Mouse (Mus musculus): ENCODE measurements around the gene Lin37. TPM values are rescaled to one million over a fixed set of nuclear protein-coding genes. Genes with fewer than 3 reads are reported as not detected.

Gene Lin37
- polyA plus RNA-seq, 1 experiment, result 14.5 TPM

- no peaks in the 10 kb centered on the region for H3K9me3 ChIP-seq (ENCODE audit: control insufficient read depth, low read length)
- peaks cover 11% of the 10 kb centered on the region for H3K27me3 ChIP-seq (ENCODE audit: control insufficient read depth)
- H3K4me3 ChIP-seq (replicated peaks), result no peak overlapping the region
- H3K36me3 ChIP-seq (ENCODE audit: control insufficient read depth), result no peaks in the 10 kb centered on the region
- peaks cover 42% of the 10 kb centered on the region for H3K4me1 ChIP-seq (ENCODE audit: control insufficient read depth)
- TF ChIP-seq GATA1 (IDR thresholded peaks at IDR 0.05; ENCODE audit: low read length) (no peak), TAL1 (IDR thresholded peaks at IDR 0.05; ENCODE audit: low read length) (no peak)
Observed at GRCm38 (mm10) chr7:30596811-30597210, 37.2 kb upstream of the Lin37 start.

- no peaks in the 10 kb centered on the region for H3K36me3 ChIP-seq (ENCODE audit: control insufficient read depth)
- TF ChIP-seq TAL1 (IDR thresholded peaks at IDR 0.05; ENCODE audit: low read length) (no peak), GATA1 (IDR thresholded peaks at IDR 0.05; ENCODE audit: low read length) (no peak)
- no peaks in the 10 kb centered on the region for H3K9me3 ChIP-seq (ENCODE audit: control insufficient read depth, low read length)
Observed at GRCm38 (mm10) chr7:30596093-30596492, 36.5 kb upstream of the Lin37 start.

GRCm38 (mm10) chr7:30594510-30595024 lies 34.9 kb upstream of the Lin37 start:
- Histone ChIP-seq H3K4me1 (ENCODE audit: control insufficient read depth) (peaks cover 41% of the 10 kb centered on the region), H3K36me3 (ENCODE audit: control insufficient read depth) (no peaks in the 10 kb centered on the region), H3K27me3 (ENCODE audit: control insufficient read depth) (peaks cover 11% of the 10 kb centered on the region), H3K4me3 (replicated peaks) (no peak overlapping the region), H3K9me3 (ENCODE audit: control insufficient read depth, low read length) (no peaks in the 10 kb centered on the region)
- TF ChIP-seq TAL1 (IDR thresholded peaks at IDR 0.05; ENCODE audit: low read length) (no peak), GATA1 (IDR thresholded peaks at IDR 0.05; ENCODE audit: low read length) (no peak)

More at GRCm38 (mm10) chr7:30596093-30596492, 36.5 kb upstream of the Lin37 start:
- H3K4me1 ChIP-seq (ENCODE audit: control insufficient read depth), result peaks cover 45% of the 10 kb centered on the region
- H3K27me3 ChIP-seq (ENCODE audit: control insufficient read depth), result peaks cover 11% of the 10 kb centered on the region
- no peak overlapping the region for H3K4me3 ChIP-seq (replicated peaks)

- Histone ChIP-seq H3K27me3 (ENCODE audit: control insufficient read depth) (peaks cover 11% of the 10 kb centered on the region), H3K4me1 (ENCODE audit: control insufficient read depth) (peaks cover 47% of the 10 kb centered on the region), H3K9me3 (ENCODE audit: control insufficient read depth, low read length) (no peaks in the 10 kb centered on the region), H3K36me3 (ENCODE audit: control insufficient read depth) (no peaks in the 10 kb centered on the region), H3K4me3 (replicated peaks) (no peak overlapping the region)
- TF ChIP-seq GATA1 (IDR thresholded peaks at IDR 0.05; ENCODE audit: low read length), result no peak
- no peak for TF ChIP-seq TAL1 (IDR thresholded peaks at IDR 0.05; ENCODE audit: low read length)
Observed at GRCm38 (mm10) chr7:30593579-30594509, 34.2 kb upstream of the Lin37 start.

GRCm38 (mm10) chr7:30592772-30593423 lies 33.3 kb upstream of the Lin37 start:
- Histone ChIP-seq H3K4me3 (replicated peaks) (no peak overlapping the region), H3K4me1 (ENCODE audit: control insufficient read depth) (peaks cover 48% of the 10 kb centered on the region), H3K27me3 (ENCODE audit: control insufficient read depth) (peaks cover 11% of the 10 kb centered on the region), H3K36me3 (ENCODE audit: control insufficient read depth) (no peaks in the 10 kb centered on the region), H3K9me3 (ENCODE audit: control insufficient read depth, low read length) (no peaks in the 10 kb centered on the region)
- TF ChIP-seq GATA1 (IDR thresholded peaks at IDR 0.05; ENCODE audit: low read length) (no peak), TAL1 (IDR thresholded peaks at IDR 0.05; ENCODE audit: low read length) (no peak)

GRCm38 (mm10) chr7:30591605-30591951 lies 31.9 kb upstream of the Lin37 start:
- TF ChIP-seq GATA1 (IDR thresholded peaks at IDR 0.05; ENCODE audit: low read length), result no peak
- no peak for TF ChIP-seq TAL1 (IDR thresholded peaks at IDR 0.05; ENCODE audit: low read length)
- Histone ChIP-seq H3K9me3 (ENCODE audit: control insufficient read depth, low read length) (no peaks in the 10 kb centered on the region), H3K4me3 (replicated peaks) (no peak overlapping the region), H3K27me3 (ENCODE audit: control insufficient read depth) (peaks cover 8% of the 10 kb centered on the region), H3K4me1 (ENCODE audit: control insufficient read depth) (peaks cover 61% of the 10 kb centered on the region), H3K36me3 (ENCODE audit: control insufficient read depth) (peaks cover 8% of the 10 kb centered on the region)

GRCm38 (mm10) chr7:30590927-30591604 lies 31.4 kb upstream of the Lin37 start:
- H3K27me3 ChIP-seq (ENCODE audit: control insufficient read depth), result peaks cover 8% of the 10 kb centered on the region
- H3K9me3 ChIP-seq (ENCODE audit: control insufficient read depth, low read length), result no peaks in the 10 kb centered on the region
- H3K4me1 ChIP-seq (ENCODE audit: control insufficient read depth), result peaks cover 64% of the 10 kb centered on the region
- no peak for TF ChIP-seq TAL1 (IDR thresholded peaks at IDR 0.05; ENCODE audit: low read length)
- no peak for TF ChIP-seq GATA1 (IDR thresholded peaks at IDR 0.05; ENCODE audit: low read length)
- no peak overlapping the region for H3K4me3 ChIP-seq (replicated peaks)
- H3K36me3 ChIP-seq (ENCODE audit: control insufficient read depth), result peaks cover 13% of the 10 kb centered on the region

GRCm38 (mm10) chr7:30589435-30590301 lies 30.0 kb upstream of the Lin37 start:
- TF ChIP-seq TAL1 (IDR thresholded peaks at IDR 0.05; ENCODE audit: low read length), result no peak
- TF ChIP-seq GATA1 (IDR thresholded peaks at IDR 0.05; ENCODE audit: low read length), result no peak
- H3K27me3 ChIP-seq (ENCODE audit: control insufficient read depth), result no peaks in the 10 kb centered on the region; the same call in 1 of the 2 replicates
- no peaks in the 10 kb centered on the region for H3K9me3 ChIP-seq (ENCODE audit: control insufficient read depth, low read length)
- peak overlapping the region; percentile 95 for H3K4me3 ChIP-seq (replicated peaks)
- H3K4me1 ChIP-seq (ENCODE audit: control insufficient read depth), result peaks cover 65% of the 10 kb centered on the region
- peaks cover 27% of the 10 kb centered on the region for H3K36me3 ChIP-seq (ENCODE audit: control insufficient read depth)

Measured in erythroblast, embryonic 14.5 days (primary cell).